Mouse (Mus musculus): ENCODE data around the gene Ptprcap.
"Not testable (repeated sequence)": the region's sequence is repeated elsewhere in the genome, so short reads cannot be mapped to it uniquely, and the experiment has no call there.

Ptprcap gene

GRCm38 (mm10) chr19:4153232-4153654, at the start of gene Ptprcap:
Gene Ptprcap, plus strand, starts transcription at chr19:4153604.
- peak; percentile 61 for DNase-seq (ENCODE audit: low read depth, low spot score)

- no peak for DNase-seq (ENCODE audit: low read depth, low spot score)
Observed at GRCm38 (mm10) chr19:4103792-4104191, 49.6 kb upstream of the Ptprcap start.

DNA sequence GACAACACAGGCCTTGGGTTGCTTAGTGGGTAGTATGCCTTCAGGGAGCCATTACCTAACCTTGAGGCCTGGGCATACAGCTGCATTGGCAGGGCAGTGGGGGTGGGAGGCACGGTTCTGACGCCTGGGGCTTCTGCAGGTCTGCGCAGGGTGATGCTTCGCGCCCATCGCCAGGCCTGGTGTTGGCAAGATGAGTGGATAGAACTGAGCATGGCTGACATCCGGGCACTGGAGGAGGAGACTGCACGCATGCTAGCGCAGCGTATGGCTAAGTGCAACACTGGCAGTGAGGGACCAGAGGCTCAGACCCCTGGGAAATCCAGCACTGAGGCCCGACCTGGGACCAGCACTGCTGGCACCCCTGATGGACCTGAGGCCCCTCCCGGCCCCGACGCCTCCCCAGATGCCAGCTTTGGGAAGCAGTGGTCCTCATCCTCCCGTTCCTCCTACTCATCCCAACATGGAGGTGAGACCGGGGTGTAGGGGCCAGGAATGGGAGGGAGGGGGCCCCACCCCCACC, 48.7 kb upstream of the Ptprcap start:
- DNase-seq (ENCODE audit: low read depth, low spot score), result no peak

DNA sequence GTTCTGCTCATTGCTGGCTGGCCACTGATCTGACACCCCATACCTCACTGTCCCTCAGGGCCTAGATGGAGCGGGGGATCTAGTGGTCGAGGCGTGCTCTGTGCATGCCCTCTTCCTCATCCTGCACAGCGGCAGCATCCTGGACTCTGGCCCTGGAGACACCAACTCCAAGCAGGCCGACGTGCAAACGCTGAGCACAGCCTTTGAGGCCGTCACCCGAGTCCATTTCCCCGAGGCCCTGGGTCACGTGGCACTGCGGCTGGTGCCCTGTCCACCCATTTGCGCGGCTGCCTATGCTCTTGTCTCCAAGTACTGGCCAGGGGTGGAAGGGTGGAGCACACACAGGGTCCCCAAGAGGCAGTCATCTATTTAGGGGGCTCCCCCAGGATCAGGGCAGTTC, 46.8 kb upstream of the Ptprcap start:
- no peak for DNase-seq (ENCODE audit: low read depth, low spot score)

DNA sequence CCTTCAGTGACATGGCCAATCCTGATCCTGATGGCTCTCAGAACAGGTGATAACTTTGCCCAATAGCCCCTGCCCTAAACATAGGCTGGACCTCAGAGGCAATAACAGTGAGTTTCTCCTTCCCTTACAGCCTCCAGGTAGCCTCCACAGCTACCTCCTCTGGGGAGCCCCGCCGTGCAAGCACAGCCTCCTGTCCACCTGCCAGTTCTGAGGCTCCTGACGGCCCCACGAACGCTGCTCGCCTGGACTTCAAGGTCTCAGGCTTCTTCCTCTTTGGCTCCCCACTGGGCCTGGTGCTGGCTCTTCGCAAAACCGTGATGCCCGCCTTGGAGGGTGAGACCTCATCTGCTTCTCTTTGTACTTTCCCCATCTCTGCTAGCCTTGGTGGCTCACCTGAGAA, 44.9 kb upstream of the Ptprcap start:
- DNase-seq (ENCODE audit: low read depth, low spot score), result no peak

- DNase-seq (ENCODE audit: low read depth, low spot score), result no peak
Observed at GRCm38 (mm10) chr19:4112063-4112960, 41.1 kb upstream of the Ptprcap start.

DNA sequence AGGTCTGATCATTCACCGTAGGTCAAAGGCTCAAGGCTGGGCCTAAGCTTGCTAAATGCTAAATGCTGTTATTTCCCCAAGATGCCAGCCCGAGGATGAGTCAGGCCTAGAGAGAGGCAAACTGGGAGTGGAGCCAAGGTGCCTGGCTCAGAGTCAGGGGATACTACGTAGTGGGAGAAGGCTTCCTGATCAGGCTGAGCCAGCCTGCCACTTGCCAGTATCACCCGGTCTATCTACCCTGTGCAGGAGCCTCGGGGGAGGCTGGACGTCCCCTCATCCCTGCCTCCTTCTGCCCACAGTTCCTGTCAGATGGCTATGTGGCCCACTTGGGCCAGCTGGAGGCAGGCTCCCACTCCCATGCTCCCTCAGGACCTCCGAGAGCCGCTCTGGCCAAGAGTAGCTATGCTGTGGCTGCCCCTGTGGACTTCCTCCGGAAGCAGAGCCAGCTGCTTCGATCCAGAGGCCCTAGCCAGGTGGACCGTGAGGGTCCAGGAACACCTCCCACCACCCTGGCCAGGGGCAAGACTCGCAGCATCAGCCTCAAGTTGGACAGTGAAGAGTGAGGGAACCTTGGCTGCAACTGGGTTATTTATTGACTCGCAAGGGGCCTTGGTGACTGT, 40.1 kb upstream of the Ptprcap start:
- no peak for DNase-seq (ENCODE audit: low read depth, low spot score)

DNA sequence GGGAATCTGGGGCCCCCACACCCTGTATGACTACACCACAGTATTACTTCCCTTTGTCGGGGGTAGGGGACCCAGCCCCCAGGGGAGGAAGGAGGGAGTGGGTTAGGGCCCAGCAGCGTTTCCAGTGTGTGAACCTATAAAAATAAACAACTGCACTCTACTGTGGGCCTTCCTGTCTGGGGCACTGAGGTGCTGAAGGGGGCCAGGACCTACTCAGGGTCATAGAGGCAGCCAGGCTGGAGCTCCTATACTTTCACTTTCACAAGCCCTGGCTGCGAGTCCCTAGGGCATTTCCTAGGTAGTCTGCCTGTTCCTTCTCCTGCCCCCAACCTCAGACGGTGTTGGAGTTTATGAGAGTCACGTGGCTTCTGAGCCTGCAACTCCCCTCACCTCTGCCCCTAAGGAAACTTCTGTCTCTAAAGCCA, 39.6 kb upstream of the Ptprcap start:
- DNase-seq (ENCODE audit: low read depth, low spot score), result no peak

DNA sequence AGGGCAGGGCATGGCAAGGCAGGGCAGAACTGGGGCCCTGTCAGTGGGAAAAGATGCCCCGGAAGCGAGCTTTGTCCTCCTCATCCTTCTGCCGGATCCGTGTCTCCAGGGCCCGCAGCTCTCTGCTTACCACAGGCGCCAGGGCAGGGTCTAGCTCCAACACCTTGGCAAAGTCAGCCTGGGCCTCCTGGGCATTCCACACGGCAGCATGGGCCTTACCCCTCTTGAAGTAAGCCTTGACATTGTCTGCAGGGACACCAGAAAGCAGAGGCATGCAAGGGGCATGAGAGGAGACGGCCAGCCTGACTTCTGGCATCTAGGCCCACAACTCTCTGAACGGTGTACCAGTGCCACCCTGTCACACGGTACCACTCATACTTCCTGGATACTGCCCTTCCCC, 38.9 kb upstream of the Ptprcap start:
- DNase-seq (ENCODE audit: low read depth, low spot score), result no peak

- no peak for DNase-seq (ENCODE audit: low read depth, low spot score)
Observed at GRCm38 (mm10) chr19:4115144-4115543, 38.3 kb upstream of the Ptprcap start.

GRCm38 (mm10) chr19:4115816-4116215, 37.6 kb upstream of the Ptprcap start:
- DNase-seq (ENCODE audit: low read depth, low spot score), result no peak

- DNase-seq (ENCODE audit: low read depth, low spot score), result no peak
Observed at GRCm38 (mm10) chr19:4117006-4117405, 36.4 kb upstream of the Ptprcap start.

DNA sequence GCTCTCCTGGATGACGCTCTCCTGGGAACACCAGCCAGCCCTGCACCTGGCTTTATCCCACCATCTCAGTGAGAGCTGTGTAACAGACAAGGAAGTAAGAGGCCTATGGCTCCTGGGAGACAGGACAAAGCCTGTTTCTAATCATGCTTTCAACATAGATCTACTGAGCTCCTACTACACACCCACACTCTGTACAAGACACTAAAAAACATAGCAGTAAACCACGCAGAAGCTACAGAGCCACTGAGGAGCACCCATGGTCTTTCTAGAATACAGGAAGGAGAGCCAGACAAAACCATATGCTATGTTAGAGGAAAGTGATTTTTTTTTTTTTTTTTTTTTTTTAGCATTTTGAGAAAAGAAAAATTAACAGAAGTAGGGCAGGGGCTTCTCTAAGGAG, 35.1 kb upstream of the Ptprcap start:
- DNase-seq (ENCODE audit: low read depth, low spot score), result no peak

GRCm38 (mm10) chr19:4119716-4120487, 33.5 kb upstream of the Ptprcap start:
- no peak for DNase-seq (ENCODE audit: low read depth, low spot score)

DNA sequence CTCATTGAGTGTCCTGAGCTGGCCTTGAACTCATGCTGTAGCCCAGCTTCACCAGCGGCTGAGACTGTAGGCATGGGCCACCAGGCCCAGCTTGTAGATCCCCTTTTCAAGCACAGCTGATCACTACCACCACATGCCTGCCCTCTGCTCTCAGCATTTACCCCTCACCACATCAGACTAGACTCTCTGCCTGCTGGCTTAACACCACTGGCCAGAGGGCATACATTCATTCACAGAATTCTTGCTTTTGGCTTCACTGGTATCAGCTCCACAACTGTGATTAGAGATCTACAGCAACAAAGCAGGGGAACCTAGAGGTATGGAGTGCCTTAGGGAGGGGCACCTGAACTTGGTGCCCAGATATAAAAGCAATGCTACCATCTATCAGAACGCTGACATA, 32.9 kb upstream of the Ptprcap start:
- DNase-seq (ENCODE audit: low read depth, low spot score), result no peak

- peak; percentile 98 for DNase-seq (ENCODE audit: low read depth, low spot score)
Observed at GRCm38 (mm10) chr19:4121097-4121805, 32.2 kb upstream of the Ptprcap start.

DNA sequence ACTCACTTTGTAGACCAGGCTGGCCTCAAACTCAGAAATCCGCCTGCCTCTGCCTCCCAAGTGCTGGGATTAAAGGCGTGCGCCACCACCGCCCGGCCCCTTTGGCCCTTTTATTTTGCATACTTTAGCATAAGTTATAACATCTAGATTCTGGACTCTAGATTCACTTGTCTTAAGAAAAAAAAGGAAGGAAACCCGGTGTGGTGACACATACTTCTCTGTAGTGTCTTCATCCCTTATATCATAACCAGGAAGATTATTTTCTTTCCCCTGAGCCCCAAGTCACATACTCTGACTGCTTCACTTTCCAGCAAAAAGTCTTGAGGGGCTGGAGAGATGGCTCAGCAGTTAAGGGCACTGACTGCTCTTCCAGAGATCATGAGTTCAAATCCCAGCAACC, 31.5 kb upstream of the Ptprcap start:
- DNase-seq (ENCODE audit: low read depth, low spot score), result not testable (repeated sequence)

DNA sequence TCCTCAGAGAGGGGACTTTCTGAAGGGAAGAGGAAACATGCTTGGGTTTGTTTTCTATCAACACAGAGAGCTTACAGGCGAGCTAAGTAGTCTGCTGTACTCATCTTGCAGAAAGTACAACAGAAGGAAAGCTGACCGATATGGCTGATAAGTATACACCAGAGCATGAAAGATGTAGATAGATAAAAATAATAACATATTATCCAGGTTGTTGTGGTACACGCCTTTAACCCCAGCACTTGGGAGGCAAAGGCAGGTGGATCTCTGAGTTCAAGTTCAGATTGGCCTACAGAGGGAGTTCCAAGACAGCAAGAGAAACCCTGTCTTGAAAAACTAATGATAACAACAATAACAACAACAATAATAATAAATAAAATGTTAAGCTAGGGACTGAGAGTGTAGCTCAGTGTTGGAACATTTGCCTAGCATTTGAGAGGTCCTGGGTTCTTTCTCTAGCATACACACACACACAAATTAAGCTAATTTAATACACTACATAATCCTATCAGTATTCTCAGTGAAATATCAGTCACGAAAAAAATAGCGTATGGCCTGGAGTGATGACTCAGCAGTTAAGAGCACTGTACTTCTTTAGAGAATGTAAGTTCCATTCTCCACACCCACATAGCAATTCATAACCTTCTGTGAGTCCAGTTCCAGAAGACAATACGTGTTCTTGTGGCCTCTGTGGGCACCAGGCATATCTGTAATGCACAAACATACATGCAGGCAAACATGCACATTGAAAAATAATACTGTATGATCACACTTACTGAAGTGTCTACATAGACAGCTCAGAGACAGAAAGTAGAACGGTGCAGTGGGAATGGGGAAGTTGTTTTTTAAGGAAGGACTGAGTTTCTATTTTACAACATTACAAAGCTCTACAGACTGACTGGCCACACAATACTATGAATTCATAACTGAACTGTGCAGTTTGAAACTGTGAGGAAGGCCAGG, 30.7 kb upstream of the Ptprcap start:
- no peak for DNase-seq (ENCODE audit: low read depth, low spot score)

DNA sequence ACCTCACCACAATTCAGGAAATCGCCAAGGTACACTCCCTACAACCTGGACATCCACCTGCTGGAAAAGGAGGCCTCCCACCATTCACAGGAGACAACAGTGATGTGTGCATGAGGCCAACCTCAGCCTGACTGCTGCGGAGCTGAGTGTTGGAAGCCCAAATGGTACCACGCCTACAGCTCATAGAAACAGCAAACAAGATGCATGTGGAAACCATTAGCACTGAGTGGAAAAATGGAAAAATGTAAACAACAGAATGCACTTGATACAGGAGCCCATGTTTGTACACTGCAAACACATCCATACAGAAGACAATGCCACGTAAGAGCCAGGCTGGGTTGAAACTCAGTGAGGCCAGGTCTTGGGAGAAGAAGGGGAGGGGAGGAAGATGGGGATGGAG, 29.0 kb upstream of the Ptprcap start:
- DNase-seq (ENCODE audit: low read depth, low spot score), result no peak

- not testable (repeated sequence) for DNase-seq (ENCODE audit: low read depth, low spot score)
Observed at GRCm38 (mm10) chr19:4125268-4125667, 28.1 kb upstream of the Ptprcap start.
